Mouse (Mus musculus) thymus, adult 18-20 months (tissue): ENCODE results near the gene Rnf214.

Experiments
- DNase-seq, 2 experiments: peaks; one replicate each; pipeline ENCODE4 v3.0.0; 2022; ENCODE audit warnings: mixed read lengths in 2 of 2

The Rnf214 gene

GRCm38 (mm10) chr9:45935628-45936210, 29.0 kb upstream of the Rnf214 start, which contains the start of gene Tagln:
Tagln (minus strand) TSS chr9:45936058.
- DNase-seq: no peak

- DNase-seq: no peak
Observed at GRCm38 (mm10) chr9:45932571-45933415, 26.1 kb upstream of the Rnf214 start.

- DNase-seq: no peak
Observed at GRCm38 (mm10) chr9:45931958-45932357, 25.2 kb upstream of the Rnf214 start.

- DNase-seq: no peak
Observed at GRCm38 (mm10) chr9:45929285-45929684, 22.6 kb upstream of the Rnf214 start.

GRCm38 (mm10) chr9:45919895-45920294, 13.2 kb upstream of the Rnf214 start:
- DNase-seq: no peak

GRCm38 (mm10) chr9:45917041-45917934, 10.6 kb upstream of the Rnf214 start:
- no peak for DNase-seq

- DNase-seq: no peak
Observed at GRCm38 (mm10) chr9:45915659-45916058, 8.9 kb upstream of the Rnf214 start.

- no peak for DNase-seq
Observed at GRCm38 (mm10) chr9:45911673-45912072, 5.0 kb upstream of the Rnf214 start.

- no peak for DNase-seq
Observed at GRCm38 (mm10) chr9:45910995-45911394, 4.3 kb upstream of the Rnf214 start.

GRCm38 (mm10) chr9:45907078-45907428, 342 bp upstream of the Rnf214 start:
- DNase-seq: no peak

- DNase-seq: peak in 1 of 2 experiments; percentile 49
Observed at GRCm38 (mm10) chr9:45905811-45906237, 887 bp downstream of the Rnf214 start.

GRCm38 (mm10) chr9:45905196-45905595, 1.5 kb downstream of the Rnf214 start:
- no peak for DNase-seq

- DNase-seq: no peak
Observed at GRCm38 (mm10) chr9:45893681-45894080, 13.0 kb downstream of the Rnf214 start.

GRCm38 (mm10) chr9:45877928-45878327, 28.8 kb downstream of the Rnf214 start:
- DNase-seq: no peak

GRCm38 (mm10) chr9:45870265-45870664, 36.4 kb downstream of the Rnf214 start:
- no peak for DNase-seq

- DNase-seq: no peak
Observed at GRCm38 (mm10) chr9:45869181-45869580, 37.5 kb downstream of the Rnf214 start.

- no peak for DNase-seq
Observed at GRCm38 (mm10) chr9:45861813-45862212, 44.9 kb downstream of the Rnf214 start.

- DNase-seq: no peak
Observed at GRCm38 (mm10) chr9:45859364-45859763, 47.3 kb downstream of the Rnf214 start.

GRCm38 (mm10) chr9:45854136-45854535, 52.6 kb downstream of the Rnf214 start:
- DNase-seq: no peak

GRCm38 (mm10) chr9:45853695-45854094, 53.0 kb downstream of the Rnf214 start:
- no peak for DNase-seq

- no peak for DNase-seq
Observed at GRCm38 (mm10) chr9:45851776-45852175, 54.9 kb downstream of the Rnf214 start.

- DNase-seq: no peak
Observed at GRCm38 (mm10) chr9:45851330-45851729, 55.4 kb downstream of the Rnf214 start.

- DNase-seq: no peak
Observed at GRCm38 (mm10) chr9:45850528-45851155, 56.1 kb downstream of the Rnf214 start.
